ENCODE assay signal across 14 mouse cellular contexts in genomic region chr10:118003739-118004361, GRCm38 (mm10).
DNase-seq lines count a peak whose midpoint lies in the region; ATAC-seq lines count a peak whose summit lies in the region.
"Had no signal": no experiment of that assay in that cellular context is flagged by ENCODE, and none has a peak within 500 bp of the region (broad histone marks: within the 10 kb centered on the region; RNA-seq: fewer than 3 reads in every experiment).

No protein-coding gene starts in this region.

- no peaks in the 10 kb centered on the region for H3K36me3 ChIP-seq in kidney, embryonic 16.5 days (ENCODE audit: insufficient read depth, low read length)
- H3K36me3 ChIP-seq in heart, embryonic 13.5 days = no peaks in the 10 kb centered on the region
- H3K36me3 ChIP-seq: limb, embryonic 15.5 days; stomach, embryonic 15.5 days had no signal

- 17% methylated on average over 16 of the region's 16 CpGs for WGBS in kidney, embryonic 16.5 days
- WGBS in heart, embryonic 13.5 days = 28% methylated on average over 16 of the region's 16 CpGs

- H3K27ac ChIP-seq in kidney, embryonic 16.5 days (ENCODE audit: low read length) = no peak overlapping the region
- H3K27ac ChIP-seq in heart, embryonic 13.5 days (replicated peaks) = peak overlapping the region; percentile 87
- H3K27ac ChIP-seq: gastrocnemius, adult 2 months; limb, embryonic 15.5 days; stomach, embryonic 15.5 days had no signal

- no peak for ATAC-seq in kidney, embryonic 16.5 days (ENCODE audit: low FRiP score, low TSS enrichment)
- ATAC-seq in heart, embryonic 13.5 days (ENCODE audit: extremely low read depth, insufficient number of reproducible peaks, low FRiP score, low TSS enrichment) = no peak

- H3K4me3 ChIP-seq in kidney, embryonic 16.5 days (ENCODE audit: low read length) = no peak overlapping the region
- no peak overlapping the region for H3K4me3 ChIP-seq in heart, embryonic 13.5 days
- H3K4me3 ChIP-seq: gastrocnemius, adult 2 months; limb, embryonic 15.5 days; megakaryocyte, embryonic 14.5 days; stomach, embryonic 15.5 days had no signal

- no peak overlapping the region for H3K4me2 ChIP-seq in kidney, embryonic 16.5 days (replicated peaks; ENCODE audit: low read depth, low read length)
- peak overlapping the region; percentile 39 for H3K4me2 ChIP-seq in heart, embryonic 13.5 days
- H3K4me2 ChIP-seq: limb, embryonic 15.5 days; stomach, embryonic 15.5 days had no signal

- peaks cover 3% of the 10 kb centered on the region for H3K9me3 ChIP-seq in kidney, embryonic 16.5 days (ENCODE audit: low read length)
- H3K9me3 ChIP-seq in heart, embryonic 13.5 days = peaks cover under 1% of the 10 kb centered on the region; the same call in 1 of the 2 replicates
- H3K9me3 ChIP-seq: limb, embryonic 15.5 days; stomach, embryonic 15.5 days had no signal

- peaks cover 6% of the 10 kb centered on the region for H3K4me1 ChIP-seq in kidney, embryonic 16.5 days (ENCODE audit: insufficient read depth, low read length)
- H3K4me1 ChIP-seq in heart, embryonic 13.5 days = peaks cover 35% of the 10 kb centered on the region
- H3K4me1 ChIP-seq: stomach, embryonic 15.5 days had no signal

- H3K9ac ChIP-seq in kidney, embryonic 16.5 days (replicated peaks; ENCODE audit: low read length) = no peak overlapping the region
- 0 out of 2 replicates have a peak overlapping the region, but pooled peaks have one; percentile 16 for H3K9ac ChIP-seq in heart, embryonic 13.5 days
- H3K9ac ChIP-seq: limb, embryonic 15.5 days; stomach, embryonic 15.5 days had no signal

- no peaks in the 10 kb centered on the region for H3K27me3 ChIP-seq in kidney, embryonic 16.5 days (ENCODE audit: insufficient read depth, low read length)
- H3K27me3 ChIP-seq in heart, embryonic 13.5 days (replicated peaks) = no peaks in the 10 kb centered on the region
- H3K27me3 ChIP-seq: limb, embryonic 15.5 days; megakaryocyte, embryonic 14.5 days; stomach, embryonic 15.5 days had no signal

- peak; percentile 41 for DNase-seq in kidney, adult 9 months
- peak; percentile 73 for DNase-seq in A20 (ENCODE audit: low read depth, low spot score)
- peak; percentile 75 for DNase-seq in MN1 (ENCODE audit: low spot score)
- DNase-seq in Muller cell, postnatal 12 days (ENCODE audit: inconsistent ontology term) = no peak
- DNase-seq in right cerebral cortex, postnatal 4 days = no peak
- no peak for DNase-seq in adrenal gland, postnatal 25 days
- DNase-seq: adrenal gland, postnatal 36 days; embryo, embryonic 11 days; gastrocnemius, adult 2 months had no signal

Comparison
In these comparisons a context has a peak if more than half of its experiments do, and no peak if none do; other contexts are left out.
1. DNase-seq: peak in kidney, adult 9 months (single experiment), A20 (single experiment) and MN1 (single experiment); none in Muller cell, postnatal 12 days (single experiment), right cerebral cortex, postnatal 4 days (single experiment) and adrenal gland, postnatal 25 days (single experiment).